Mouse (Mus musculus): Measurements from ENCODE around the gene Orc1.

DNA sequence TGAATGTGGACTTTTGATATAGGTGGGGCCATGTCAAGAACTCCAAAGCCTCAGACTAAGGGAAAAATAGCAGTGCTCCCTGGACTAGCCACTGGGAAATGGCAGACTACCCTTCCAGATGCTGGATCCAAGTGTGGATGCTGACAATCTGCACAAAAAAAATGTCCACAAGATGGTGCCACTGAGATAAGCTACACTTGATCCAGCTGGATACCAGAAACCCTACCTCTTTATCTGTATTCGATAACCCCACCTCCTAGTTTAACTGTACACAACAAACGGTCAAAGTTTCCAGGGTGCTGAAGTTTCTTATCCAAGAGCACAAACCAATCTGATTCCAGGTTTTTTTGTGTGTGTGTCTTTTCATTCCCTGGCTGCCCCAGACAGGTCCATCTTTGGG lies 85.2 kb downstream of the Orc1 start:
- TF ChIP-seq CTCF (IDR thresholded peaks at IDR 0.05; ENCODE audit: low read depth, low read length) = peak; percentile 44
- TF ChIP-seq POLR2A (IDR thresholded peaks at IDR 0.05; ENCODE audit: extremely low read depth, insufficient read depth, low read length) = no peak

All from liver, adult 2 months (tissue).